ENCODE assay signal across 8 mouse cellular contexts in the genomic region with DNA sequence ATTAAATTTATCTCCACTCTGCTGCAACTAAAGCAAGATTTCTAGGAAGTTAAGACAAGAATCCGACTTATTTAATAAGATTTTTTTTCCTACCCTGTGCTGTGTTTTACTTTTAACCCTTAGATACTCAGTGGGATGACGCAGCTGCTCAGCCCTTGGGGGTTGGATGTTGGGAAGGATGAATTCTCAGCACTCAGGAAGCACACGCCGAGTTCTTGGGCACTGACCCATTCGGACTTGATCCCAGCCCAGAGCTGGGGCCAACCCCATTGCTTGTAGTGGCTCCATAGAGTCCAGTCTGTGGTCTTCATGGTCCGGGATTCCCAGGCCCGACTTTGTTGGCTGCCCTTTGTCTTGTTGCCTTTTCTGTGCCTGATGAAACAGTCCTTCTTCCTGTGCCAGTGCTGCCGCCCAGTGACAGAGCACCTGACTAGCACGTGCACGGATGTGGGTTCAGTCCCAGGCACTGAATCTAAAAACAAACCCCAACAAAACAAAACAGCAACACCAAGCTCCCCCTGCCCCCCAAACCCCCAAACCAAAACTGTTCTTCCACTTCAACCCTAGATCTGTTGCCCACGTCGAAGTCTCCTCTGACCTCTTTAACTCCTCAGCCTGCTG. TPM values are rescaled to one million over a fixed set of nuclear protein-coding genes. Genes with fewer than 3 reads are reported as not detected.
A peak's percentile ranks its signal among the peaks of the same experiment; 100 is the strongest.
DNase-seq lines count a peak whose midpoint lies in the region; ATAC-seq and TF ChIP-seq lines count a peak whose summit lies in the region.

No protein-coding gene starts in this region.

- no peaks in the 10 kb centered on the region for H3K36me3 ChIP-seq in kidney, adult 2 months (ENCODE audit: control insufficient read depth, insufficient read depth, low read length)
- no peaks in the 10 kb centered on the region for H3K36me3 ChIP-seq in lung, postnatal 0 days (ENCODE audit: insufficient read depth, low read length)

- TF ChIP-seq CTCF in bone marrow, adult 2 months (IDR thresholded peaks at IDR 0.05; ENCODE audit: control insufficient read depth, insufficient read depth, low read length): peak; percentile 94
- TF ChIP-seq CTCF in kidney, adult 2 months (conservative IDR thresholded peaks at IDR 0.05; ENCODE audit: insufficient read depth, insufficient read length, low read depth, low read length): peak; percentile 83
- peak; percentile 77 for TF ChIP-seq CTCF in lung, postnatal 0 days (IDR thresholded peaks at IDR 0.05)

- H3K4me2 ChIP-seq in lung, postnatal 0 days (replicated peaks; ENCODE audit: low read depth, low read length): peak overlapping the region; percentile 20

- DNase-seq in cerebellum, adult 9-10 months: no peak
- DNase-seq in 3134 (ENCODE audit: extremely low read depth, insufficient read length, low spot score): peak; percentile 53
- DNase-seq in gastrocnemius, postnatal 14 days: peak; percentile 47
- peak; percentile 82 for DNase-seq in kidney, adult 2 months
- peak; percentile 72 for DNase-seq in lung, postnatal 0 days (ENCODE audit: low spot score)
- DNase-seq in spleen, postnatal 36 days (ENCODE audit: low spot score in 2 of 2): peak; percentile 78 to 79

- no peaks in the 10 kb centered on the region for H3K9me3 ChIP-seq in lung, postnatal 0 days (ENCODE audit: low read length)

- no peaks in the 10 kb centered on the region for H3K27me3 ChIP-seq in kidney, adult 2 months (replicated peaks; ENCODE audit: control insufficient read depth, insufficient read depth, low read length)
- H3K27me3 ChIP-seq in lung, postnatal 0 days (replicated peaks; ENCODE audit: insufficient read depth, low read length): no peaks in the 10 kb centered on the region

- intact Hi-C loops in gastrocnemius, postnatal 14 days (cut with DNase I; ENCODE audit: low total_unique reads): no loop called here

- peaks cover 1% of the 10 kb centered on the region for H3K4me1 ChIP-seq in bone marrow, adult 2 months (ENCODE audit: control insufficient read depth, insufficient read depth, low read length)
- peaks cover 13% of the 10 kb centered on the region for H3K4me1 ChIP-seq in kidney, adult 2 months (ENCODE audit: control insufficient read depth, insufficient read depth, low read length)
- H3K4me1 ChIP-seq in lung, postnatal 0 days (ENCODE audit: insufficient read depth, low read depth, low read length): peaks cover 19% of the 10 kb centered on the region; the same call in 1 of the 2 replicates

- H3K9ac ChIP-seq in lung, postnatal 0 days (replicated peaks; ENCODE audit: low read depth): no peak overlapping the region

- no peak overlapping the region for H3K4me3 ChIP-seq in bone marrow, adult 2 months (replicated peaks; ENCODE audit: control insufficient read depth, low read depth, low read length)
- H3K4me3 ChIP-seq in kidney, adult 2 months (ENCODE audit: insufficient read depth, low read depth, low read length): no peak overlapping the region
- H3K4me3 ChIP-seq in lung, postnatal 0 days (ENCODE audit: low read depth, low read length): no peak overlapping the region

- H3K27ac ChIP-seq in bone marrow, adult 2 months (ENCODE audit: control insufficient read depth, insufficient read depth, low read depth, low read length, poor library complexity): no peak overlapping the region
- H3K27ac ChIP-seq in kidney, adult 2 months (ENCODE audit: insufficient read depth, low read depth, low read length): no peak overlapping the region; the same call in 1 of the 2 replicates
- H3K27ac ChIP-seq in lung, postnatal 0 days (ENCODE audit: low read length): peak overlapping the region; percentile 23; the same call in 1 of the 2 replicates

- WGBS in bone marrow, adult 2 months: 9% methylated on average over 12 of the region's 12 CpGs
- WGBS in kidney, adult 2 months: 16% methylated on average over 12 of the region's 12 CpGs
- 20% methylated on average over 12 of the region's 12 CpGs for WGBS in lung, postnatal 0 days

- peak; percentile 26; the same call in 1 of the 2 replicates for ATAC-seq in cerebellum, adult (ENCODE audit: insufficient number of reproducible peaks, low FRiP score, low TSS enrichment)
- peak; percentile 76 for ATAC-seq in lung, postnatal 0 days

- TF ChIP-seq EP300 in lung, postnatal 0 days (IDR thresholded peaks at IDR 0.05): no peak

- no peak for TF ChIP-seq POLR2A in bone marrow, adult 2 months (IDR thresholded peaks at IDR 0.05; ENCODE audit: borderline replicate concordance, control insufficient read depth, low read depth, low read length)
- TF ChIP-seq POLR2A in kidney, adult 2 months (IDR thresholded peaks at IDR 0.05; ENCODE audit: low read depth, low read length): no peak

RNA-seq across cellular contexts. Expression of a gene that starts 43.5 kb away (rescaled TPM):
- 76.6 and 131 TPM in 2 replicates for polyA plus RNA-seq in bone marrow, adult 2 months (2011; ENCODE audit: insufficient read depth, insufficient read length, low replicate concordance, missing spikeins)
- 100 to 1,000 TPM; 280 to 319 TPM for total RNA-seq in gastrocnemius, postnatal 14 days (2021)
- 43.0 and 52.3 TPM in 2 replicates for polyA plus RNA-seq in kidney, adult 2 months (2012; rRNA removed)
- 115 and 127 TPM in 2 replicates for polyA plus RNA-seq in lung, postnatal 0 days (2015; fragmentation: Nextera tagmentation; extraction: Ambion mirVana)
